Mouse (Mus musculus) midbrain, embryonic 13.5 days (tissue): ENCODE data around the gene Cuedc2. TPM values are rescaled to one million over a fixed set of nuclear protein-coding genes. Genes with fewer than 3 reads are reported as not detected.

Experiments used
- ATAC-seq: fragments of 200-750 bp; cut with Nextera tagmentation; 2 replicates; pipeline ENCODE4 v1.8.0; 2017; ENCODE audit warnings: mild to moderate bottlenecking, moderate TSS enrichment, moderate library complexity
- H3K27ac ChIP-seq: fragments of 300-500 bp; sonication (generic); 2 replicates; pipeline ENCODE4 v1.5.1; 2015; ENCODE audit warnings: inconsistent platforms, mild to moderate bottlenecking, moderate library complexity
- H3K27me3 ChIP-seq: fragments of 300-500 bp; sonication (generic); 2 replicates; pipeline ENCODE4 v1.6.1; 2015; ENCODE audit warnings: mild to moderate bottlenecking, inconsistent platforms
- H3K36me3 ChIP-seq: fragments of 300-500 bp; sonication (generic); 2 replicates; pipeline ENCODE4 v1.6.1; 2015; ENCODE audit warnings: mild to moderate bottlenecking, inconsistent platforms
- H3K4me1 ChIP-seq: fragments of 300-500 bp; sonication (generic); replicated peaks from 2 replicates; pipeline ENCODE4 v1.6.1; 2015; ENCODE audit warnings: inconsistent platforms
- H3K4me2 ChIP-seq: fragments of 300-500 bp; sonication (generic); replicated peaks from 2 replicates; pipeline ENCODE4 v1.6.1; 2015; ENCODE audit warnings: moderate library complexity, mild to moderate bottlenecking, inconsistent platforms
- H3K4me3 ChIP-seq: fragments of 300-500 bp; sonication (generic); replicated peaks from 2 replicates; pipeline ENCODE4 v1.5.1; 2015; ENCODE audit warnings: mild to moderate bottlenecking, inconsistent platforms
- H3K9ac ChIP-seq: fragments of 300-500 bp; sonication (generic); replicated peaks from 2 replicates; pipeline ENCODE4 v1.6.1; 2015; ENCODE audit warnings: mild to moderate bottlenecking, inconsistent platforms
- H3K9me3 ChIP-seq: fragments of 300-500 bp; sonication (generic); 2 replicates; pipeline ENCODE4 v1.6.1; 2016; ENCODE audit warnings: mild to moderate bottlenecking, inconsistent platforms
- WGBS: fragments of 180-500 bp; shearing (Covaris S2); methylation state at CpG from one replicate; pipeline ENCODE4 v1.1.7; 2015; 5-methylcytosine and 5-hydroxymethylcytosine counted together
- polyA plus RNA-seq: library from polyadenylated mRNA; unstranded; fragments of >200 nt; fragmentation: Nextera tagmentation; extraction: Ambion mirVana; gene quantifications from 2 replicates; pipeline ENCODE4 v1.2.1, GENCODE M21; 2015

Cuedc2 gene
- polyA plus RNA-seq, 1 experiment from 2014 or later, result 290 TPM

GRCm38 (mm10) chr19:46324918-46325317 lies 13.6 kb downstream of the Cuedc2 start:
- H3K27me3 ChIP-seq, result peaks cover 25% of the 10 kb centered on the region
- WGBS, result 66% methylated on average over 5 of the region's 5 CpGs

GRCm38 (mm10) chr19:46324366-46324765 lies 14.1 kb downstream of the Cuedc2 start:
- WGBS, result 83% methylated on average over 11 of the region's 11 CpGs
- Histone ChIP-seq H3K4me3 (peak overlapping the region; percentile 62; the same call in 1 of the 2 replicates), H3K9me3 (no peaks in the 10 kb centered on the region), H3K27ac (no peak overlapping the region), H3K9ac (peak overlapping the region; percentile 50; the same call in 1 of the 2 replicates), H3K27me3 (peaks cover 30% of the 10 kb centered on the region), H3K4me1 (peaks cover 89% of the 10 kb centered on the region), H3K36me3 (no peaks in the 10 kb centered on the region), H3K4me2 (peak overlapping the region; percentile 100)
- no peak for ATAC-seq

More at GRCm38 (mm10) chr19:46324918-46325317, 13.6 kb downstream of the Cuedc2 start:
- peak overlapping the region; percentile 62 for H3K4me3 ChIP-seq
- no peaks in the 10 kb centered on the region for H3K36me3 ChIP-seq
- peak overlapping the region; percentile 100 for H3K4me2 ChIP-seq
- no peak overlapping the region for H3K27ac ChIP-seq
- no peak for ATAC-seq
- H3K4me1 ChIP-seq, result peaks cover 89% of the 10 kb centered on the region
- peak overlapping the region; percentile 50; the same call in 1 of the 2 replicates for H3K9ac ChIP-seq
- H3K9me3 ChIP-seq, result no peaks in the 10 kb centered on the region

- Histone ChIP-seq H3K9me3 (no peaks in the 10 kb centered on the region), H3K36me3 (no peaks in the 10 kb centered on the region), H3K9ac (0 out of 2 replicates have a peak overlapping the region, but pooled peaks have one; percentile 50), H3K4me2 (no peak overlapping the region), H3K4me3 (no peak overlapping the region), H3K27me3 (peaks cover 37% of the 10 kb centered on the region), H3K27ac (no peak overlapping the region), H3K4me1 (peaks cover 89% of the 10 kb centered on the region)
- ATAC-seq, result no peak
- 74% methylated on average over 5 of the region's 5 CpGs for WGBS
Observed at GRCm38 (mm10) chr19:46323716-46324115, 14.8 kb downstream of the Cuedc2 start.

- Histone ChIP-seq H3K27ac (peak overlapping the region; percentile 85), H3K27me3 (peaks cover 43% of the 10 kb centered on the region), H3K9ac (peak overlapping the region; percentile 50), H3K4me2 (peak overlapping the region; percentile 43; the same call in 1 of the 2 replicates), H3K4me1 (peaks cover 95% of the 10 kb centered on the region), H3K9me3 (no peaks in the 10 kb centered on the region), H3K4me3 (no peak overlapping the region), H3K36me3 (no peaks in the 10 kb centered on the region)
- ATAC-seq, result no peak
- WGBS, result 81% methylated on average over 13 of the region's 13 CpGs
Observed at GRCm38 (mm10) chr19:46322996-46323572, 15.4 kb downstream of the Cuedc2 start.

- Histone ChIP-seq H3K9me3 (no peaks in the 10 kb centered on the region), H3K27ac (peak overlapping the region; percentile 85), H3K4me3 (no peak overlapping the region), H3K27me3 (peaks cover 50% of the 10 kb centered on the region), H3K4me1 (peaks cover 96% of the 10 kb centered on the region), H3K9ac (peak overlapping the region; percentile 50), H3K36me3 (no peaks in the 10 kb centered on the region), H3K4me2 (peak overlapping the region; percentile 43)
- WGBS, result 50% methylated on average over 11 of the region's 11 CpGs
- ATAC-seq, result no peak
Observed at GRCm38 (mm10) chr19:46322144-46322995, 16.1 kb downstream of the Cuedc2 start.

GRCm38 (mm10) chr19:46321101-46321943 lies 17.2 kb downstream of the Cuedc2 start:
- peaks cover 99% of the 10 kb centered on the region for H3K4me1 ChIP-seq
- peak overlapping the region; percentile 43 for H3K4me2 ChIP-seq
- 20% methylated on average over 6 of the region's 6 CpGs for WGBS
- no peaks in the 10 kb centered on the region for H3K36me3 ChIP-seq
- peak; percentile 72 for ATAC-seq
- H3K27ac ChIP-seq, result peak overlapping the region; percentile 85
- H3K4me3 ChIP-seq, result peak overlapping the region; percentile 11
- H3K9me3 ChIP-seq, result no peaks in the 10 kb centered on the region
- H3K27me3 ChIP-seq, result peaks cover 61% of the 10 kb centered on the region
- H3K9ac ChIP-seq, result 0 out of 2 replicates have a peak overlapping the region, but pooled peaks have one; percentile 8

GRCm38 (mm10) chr19:46320076-46320785 lies 18.3 kb downstream of the Cuedc2 start:
- Histone ChIP-seq H3K27ac (peak overlapping the region; percentile 85), H3K36me3 (no peaks in the 10 kb centered on the region), H3K27me3 (peaks cover 68% of the 10 kb centered on the region), H3K4me2 (no peak overlapping the region), H3K9ac (0 out of 2 replicates have a peak overlapping the region, but pooled peaks have one; percentile 21), H3K4me1 (peaks cover 98% of the 10 kb centered on the region), H3K4me3 (no peak overlapping the region), H3K9me3 (no peaks in the 10 kb centered on the region)
- 89% methylated on average over 8 of the region's 8 CpGs for WGBS
- no peak for ATAC-seq

- Histone ChIP-seq H3K4me1 (peaks cover 84% of the 10 kb centered on the region), H3K27me3 (peaks cover 70% of the 10 kb centered on the region), H3K4me3 (peak overlapping the region; percentile 55), H3K27ac (peak overlapping the region; percentile 71), H3K9me3 (no peaks in the 10 kb centered on the region), H3K9ac (peak overlapping the region; percentile 81), H3K36me3 (peaks cover 7% of the 10 kb centered on the region), H3K4me2 (peak overlapping the region; percentile 71)
- WGBS, result 10% methylated on average over 16 of the region's 16 CpGs
- ATAC-seq, result peak; percentile 24
Observed at GRCm38 (mm10) chr19:46318586-46319378, 19.7 kb downstream of the Cuedc2 start.

GRCm38 (mm10) chr19:46318031-46318471 lies 20.5 kb downstream of the Cuedc2 start:
- peak overlapping the region; percentile 60 for H3K27ac ChIP-seq
- H3K27me3 ChIP-seq, result peaks cover 78% of the 10 kb centered on the region
- H3K4me2 ChIP-seq, result peak overlapping the region; percentile 71
- peaks cover 15% of the 10 kb centered on the region for H3K36me3 ChIP-seq
- WGBS, result 3% methylated on average over 39 of the region's 42 CpGs
- peak overlapping the region; percentile 81 for H3K9ac ChIP-seq
- peak overlapping the region; percentile 55 for H3K4me3 ChIP-seq
- no peak for ATAC-seq
- peaks cover 76% of the 10 kb centered on the region for H3K4me1 ChIP-seq
- no peaks in the 10 kb centered on the region for H3K9me3 ChIP-seq

- Histone ChIP-seq H3K4me3 (peak overlapping the region; percentile 55), H3K27ac (peak overlapping the region; percentile 60), H3K9ac (peak overlapping the region; percentile 81), H3K9me3 (no peaks in the 10 kb centered on the region), H3K36me3 (peaks cover 20% of the 10 kb centered on the region), H3K27me3 (peaks cover 83% of the 10 kb centered on the region), H3K4me2 (peak overlapping the region; percentile 71), H3K4me1 (peaks cover 71% of the 10 kb centered on the region)
- ATAC-seq, result 0 out of 2 replicates have a peak, but pooled peaks have one; percentile 20
- under 1% methylated on average over 22 of the region's 48 CpGs for WGBS
Observed at GRCm38 (mm10) chr19:46317546-46317885, 21.0 kb downstream of the Cuedc2 start.
